Mouse (Mus musculus) hindlimb bud, embryonic 11.5 days (tissue): ENCODE measurements around the gene Spata25.

Experiments
- DNase-seq: peaks from one replicate; pipeline ENCODE4 v3.0.0-alpha.2; 2012; ENCODE audit warnings: low read depth, low spot score; ENCODE audit errors: extremely low spot score

Gene Spata25

GRCm38 (mm10) chr2:164784869-164785420 lies 43.4 kb downstream of the Spata25 start:
- DNase-seq: no peak

GRCm38 (mm10) chr2:164783926-164784581 lies 44.3 kb downstream of the Spata25 start:
- no peak for DNase-seq

GRCm38 (mm10) chr2:164781876-164782275 lies 46.5 kb downstream of the Spata25 start:
- DNase-seq: no peak

GRCm38 (mm10) chr2:164779481-164780086 lies 48.8 kb downstream of the Spata25 start, which contains the start of gene Tnnc2:
Tnnc2 (minus strand) TSS chr2:164779967.
- DNase-seq: no peak

GRCm38 (mm10) chr2:164778809-164779208 lies 49.5 kb downstream of the Spata25 start:
- no peak for DNase-seq

- no peak for DNase-seq
Observed at GRCm38 (mm10) chr2:164778015-164778287, 50.4 kb downstream of the Spata25 start.

GRCm38 (mm10) chr2:164777246-164778014 lies 50.9 kb downstream of the Spata25 start:
- DNase-seq: no peak

GRCm38 (mm10) chr2:164776801-164777200 lies 51.5 kb downstream of the Spata25 start:
- DNase-seq: no peak
